24 mouse cellular contexts compared by ENCODE assay signal in the genomic region with DNA sequence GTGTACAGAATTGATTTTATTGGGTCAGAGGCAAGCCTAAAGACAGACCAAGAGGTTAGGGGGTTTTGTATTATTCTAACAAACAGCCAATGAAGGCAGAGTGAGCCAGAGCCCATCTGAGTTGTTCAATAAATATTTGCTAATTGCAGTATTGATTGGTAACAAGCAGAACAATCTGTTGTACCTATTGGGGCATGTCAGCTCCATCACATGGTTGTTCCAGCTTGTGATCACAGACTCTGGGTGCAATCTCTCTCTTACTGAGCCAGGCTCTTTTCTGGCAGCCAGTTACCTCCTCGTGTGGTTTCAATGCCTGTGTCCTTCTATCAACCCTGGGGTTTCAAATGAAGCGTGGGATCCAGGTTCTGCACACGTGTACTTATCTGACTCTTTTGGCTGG.
"Had no signal": no experiment of that assay in that cellular context is flagged by ENCODE, and none has a peak within 500 bp of the region (broad histone marks: within the 10 kb centered on the region; RNA-seq: fewer than 3 reads in every experiment).

No protein-coding gene starts in this region.

- H3K27ac ChIP-seq: heart, adult 2 months; heart, embryonic 13.5 days; heart, embryonic 15.5 days; hindbrain, embryonic 13.5 days; hindbrain, embryonic 15.5 days; hindbrain, postnatal 0 days; kidney, embryonic 15.5 days; kidney, postnatal 0 days; limb, embryonic 13.5 days; limb, embryonic 15.5 days had no signal

- H3K4me2 ChIP-seq: heart, embryonic 11.5 days; heart, embryonic 13.5 days; heart, embryonic 15.5 days; hindbrain, embryonic 13.5 days; hindbrain, embryonic 15.5 days; kidney, embryonic 15.5 days; limb, embryonic 13.5 days; limb, embryonic 15.5 days had no signal

- ATAC-seq: forebrain, postnatal 0 days; hindbrain, postnatal 0 days; intestine, embryonic 16.5 days had no signal

- H3K9ac ChIP-seq: forebrain, postnatal 0 days; heart, embryonic 13.5 days; heart, embryonic 15.5 days; hindbrain, embryonic 13.5 days; hindbrain, embryonic 15.5 days; kidney, embryonic 15.5 days; limb, embryonic 13.5 days; limb, embryonic 15.5 days had no signal

- H3K4me3 ChIP-seq: heart, adult 2 months; heart, embryonic 13.5 days; heart, embryonic 15.5 days; hindbrain, embryonic 13.5 days; hindbrain, embryonic 15.5 days; kidney, embryonic 15.5 days; limb, embryonic 13.5 days; limb, embryonic 15.5 days had no signal

- DNase-seq: forebrain, postnatal 0 days; gastrocnemius, postnatal 14 days; gastrocnemius, postnatal 36 days; heart, adult 11 months; heart, adult 2 months; heart, postnatal 14 days; heart, postnatal 36 days; kidney, adult 11 months; kidney, adult 2 months; kidney, adult 9 months; kidney, postnatal 14 days; kidney, postnatal 36 days; left cerebral cortex, postnatal 4 days had no signal

- H3K27me3 ChIP-seq: heart, embryonic 13.5 days; heart, embryonic 15.5 days; hindbrain, embryonic 13.5 days; hindbrain, embryonic 15.5 days; kidney, embryonic 15.5 days; limb, embryonic 13.5 days; limb, embryonic 15.5 days had no signal

- H3K9me3 ChIP-seq: heart, embryonic 15.5 days; hindbrain, embryonic 13.5 days; hindbrain, embryonic 15.5 days; kidney, embryonic 15.5 days; limb, embryonic 13.5 days; limb, embryonic 15.5 days had no signal

- H3K36me3 ChIP-seq: heart, embryonic 13.5 days; heart, embryonic 15.5 days; hindbrain, embryonic 13.5 days; hindbrain, embryonic 15.5 days; kidney, embryonic 15.5 days; limb, embryonic 13.5 days; limb, embryonic 15.5 days had no signal
